Mouse (Mus musculus) MEL (cell line): Measurements from ENCODE around the gene Zbtb3. TPM values are rescaled to one million over a fixed set of nuclear protein-coding genes. Genes with fewer than 3 reads are reported as not detected.
A peak's percentile ranks its signal among the peaks of the same experiment; 100 is the strongest.

Experiments
- DNase-seq: peaks from one replicate; pipeline ENCODE4 v3.0.0; 2011; ENCODE audit warnings: low read depth, low spot score
- H3K27ac ChIP-seq: 2 replicates; pipeline ENCODE4 v1.5.1; 2012; ENCODE audit warnings: low read depth, mild to moderate bottlenecking, control low read depth, low read length, moderate library complexity; ENCODE audit not compliant: control insufficient read depth
- H3K27me3 ChIP-seq, 2 experiments: fragments of 150-350 bp in 1 of 2; sonication (generic) in 1 of 2; 2 replicates each; pipeline ENCODE4 v1.6.1; 2012; ENCODE audit warnings: low read length in 2 of 2, mild to moderate bottlenecking in 2 of 2, improper control_type of control experiment in 1 of 2, moderate library complexity in 1 of 2; ENCODE audit not compliant: insufficient read depth in 2 of 2, control insufficient read depth in 1 of 2
- H3K36me3 ChIP-seq, 2 experiments: 2 replicates each; pipeline ENCODE4 v1.6.1; 2012 to 2014; ENCODE audit warnings: low read length in 2 of 2, improper control_type of control experiment in 1 of 2, inconsistent platforms in 1 of 2, mild to moderate bottlenecking in 1 of 2; ENCODE audit not compliant: insufficient read depth in 2 of 2, control insufficient read depth in 1 of 2
- H3K4me1 ChIP-seq, 2 experiments: fragments of 150-350 bp in 1 of 2; sonication (generic) in 1 of 2; 2 replicates each; pipeline ENCODE4 v1.6.1; 2012; ENCODE audit warnings: low read length in 2 of 2, improper control_type of control experiment in 1 of 2, mild to moderate bottlenecking in 1 of 2; ENCODE audit not compliant: insufficient read depth in 2 of 2, control insufficient read depth in 1 of 2
- H3K4me3 ChIP-seq, 2 experiments: fragments of 150-350 bp in 1 of 2; sonication (generic) in 1 of 2; 2 replicates each; pipeline ENCODE4 v1.5.1; 2012; ENCODE audit warnings: low read depth in 2 of 2, low read length in 2 of 2, mild to moderate bottlenecking in 2 of 2, moderate library complexity in 2 of 2, control low read depth in 1 of 2, improper control_type of control experiment in 1 of 2; ENCODE audit not compliant: control insufficient read depth in 1 of 2, insufficient read depth in 1 of 2
- H3K79me2 ChIP-seq: 2 replicates; pipeline ENCODE4 v1.6.1; 2012; ENCODE audit warnings: mild to moderate bottlenecking, low read length, moderate library complexity; ENCODE audit not compliant: control insufficient read depth, poor library complexity, insufficient read depth
- H3K9ac ChIP-seq: 2 replicates; pipeline ENCODE4 v1.6.1; 2012; ENCODE audit warnings: low read depth, mild to moderate bottlenecking, control low read depth, low read length, moderate library complexity; ENCODE audit not compliant: control insufficient read depth, poor library complexity, severe bottlenecking
- H3K9me3 ChIP-seq: fragments of 150-350 bp; sonication (generic); replicated peaks from 2 replicates; pipeline ENCODE4 v1.6.1; 2012; ENCODE audit warnings: mild to moderate bottlenecking, low read length, improper control_type of control experiment, moderate library complexity; ENCODE audit not compliant: insufficient read depth
- CHD2 ChIP-seq: IDR thresholded peaks from 2 replicates; pipeline ENCODE4 v1.6.1; 2011; ENCODE audit warnings: low read length, improper control_type of control experiment
- ELF1 ChIP-seq: IDR thresholded peaks from 2 replicates; pipeline ENCODE4 v1.6.1; 2014; ENCODE audit warnings: low read depth, mild to moderate bottlenecking, inconsistent platforms, low read length, improper control_type of control experiment, moderate library complexity
- KAT2A ChIP-seq: conservative IDR thresholded peaks from 2 replicates; pipeline ENCODE4 v1.6.1; 2012; ENCODE audit warnings: low read depth, low read length, improper control_type of control experiment, inconsistent platforms
- MAFK ChIP-seq: IDR thresholded peaks from 2 replicates; pipeline ENCODE4 v1.6.1; 2011; ENCODE audit warnings: low read depth, mild to moderate bottlenecking, low read length, improper control_type of control experiment, borderline replicate concordance
- MAZ ChIP-seq: IDR thresholded peaks from 2 replicates; pipeline ENCODE4 v1.6.1; 2012; ENCODE audit warnings: low read depth, mild to moderate bottlenecking, inconsistent platforms, low read length, improper control_type of control experiment
- MEF2A ChIP-seq: IDR thresholded peaks from 2 replicates; pipeline ENCODE4 v1.6.1; 2014; ENCODE audit warnings: low read depth, mild to moderate bottlenecking, inconsistent platforms, low read length, improper control_type of control experiment; ENCODE audit not compliant: poor library complexity, insufficient replicate concordance, severe bottlenecking; ENCODE audit errors: extremely low read depth
- MYC ChIP-seq: IDR thresholded peaks from 2 replicates; pipeline ENCODE4 v1.6.1; 2011; ENCODE audit warnings: low read depth, mild to moderate bottlenecking, low read length, improper control_type of control experiment, moderate library complexity
- POLR2AphosphoS5 ChIP-seq: IDR thresholded peaks from 2 replicates; pipeline ENCODE4 v1.6.1; 2012; ENCODE audit warnings: low read depth, borderline replicate concordance, mild to moderate bottlenecking, inconsistent platforms, low read length, moderate library complexity, mixed read lengths
- RAD21 ChIP-seq: IDR thresholded peaks from 2 replicates; pipeline ENCODE4 v1.6.1; 2011; ENCODE audit warnings: mild to moderate bottlenecking, low read depth, low read length, improper control_type of control experiment
- RCOR1 ChIP-seq: IDR thresholded peaks from 2 replicates; pipeline ENCODE4 v1.6.1; 2012; ENCODE audit warnings: low read depth, mild to moderate bottlenecking, inconsistent platforms, low read length, improper control_type of control experiment
- SIN3A ChIP-seq: IDR thresholded peaks from 2 replicates; pipeline ENCODE4 v1.6.1; 2012; ENCODE audit warnings: low read length, improper control_type of control experiment, inconsistent platforms
- TAL1 ChIP-seq: IDR thresholded peaks from 2 replicates; pipeline ENCODE4 v1.6.1; 2012; ENCODE audit warnings: mild to moderate bottlenecking, inconsistent platforms, low read length, moderate library complexity, mixed read lengths
- TCF12 ChIP-seq: IDR thresholded peaks from 2 replicates; pipeline ENCODE4 v1.6.1; 2014; ENCODE audit warnings: low read depth, mild to moderate bottlenecking, inconsistent platforms, low read length, improper control_type of control experiment, moderate library complexity
- UBTF ChIP-seq: IDR thresholded peaks from 2 replicates; pipeline ENCODE4 v1.6.1; 2012; ENCODE audit warnings: low read depth, mild to moderate bottlenecking, inconsistent platforms, low read length, improper control_type of control experiment, moderate library complexity, borderline replicate concordance; ENCODE audit not compliant: insufficient read depth
- USF1 ChIP-seq: IDR thresholded peaks from 2 replicates; pipeline ENCODE4 v1.6.1; 2014; ENCODE audit warnings: low read depth, mild to moderate bottlenecking, inconsistent platforms, low read length, improper control_type of control experiment, moderate library complexity
- ZC3H11A ChIP-seq: IDR thresholded peaks from 2 replicates; pipeline ENCODE4 v1.6.1; 2012; ENCODE audit warnings: low read depth, mild to moderate bottlenecking, inconsistent platforms, low read length, improper control_type of control experiment
- ZMIZ1 ChIP-seq: IDR thresholded peaks from 2 replicates; pipeline ENCODE4 v1.6.1; 2012; ENCODE audit warnings: low read depth, mild to moderate bottlenecking, inconsistent platforms, low read length, improper control_type of control experiment, moderate library complexity
- ZNF384 ChIP-seq: IDR thresholded peaks from 2 replicates; pipeline ENCODE4 v1.6.1; 2012; ENCODE audit warnings: low read depth, mild to moderate bottlenecking, inconsistent platforms, low read length, improper control_type of control experiment
- polyA plus RNA-seq, 2 experiments: library from polyadenylated mRNA; stranded (reverse) in 1 of 2; unstranded in 1 of 2; fragments of >175 nt in 1 of 2; fragments of >200 nt in 1 of 2; gene quantifications; 2 replicates each; pipeline versions ENCODE4 v1.2.1 to v1.2.4; 2012; ENCODE audit warnings: low replicate concordance in 2 of 2, low read depth in 1 of 2; ENCODE audit not compliant: insufficient read length in 2 of 2, insufficient read depth in 1 of 2, missing spikeins in 1 of 2
- total RNA-seq: library from RNA; depleted of rRNA; stranded (reverse); fragments of 300-350 nt; gene quantifications from 2 replicates; pipeline ENCODE4 v1.2.3, GENCODE M21; 2012

Gene Zbtb3
- total and polyA plus RNA-seq, 3 experiments: 2.4 to 2.9 TPM; not detected in 1

DNA sequence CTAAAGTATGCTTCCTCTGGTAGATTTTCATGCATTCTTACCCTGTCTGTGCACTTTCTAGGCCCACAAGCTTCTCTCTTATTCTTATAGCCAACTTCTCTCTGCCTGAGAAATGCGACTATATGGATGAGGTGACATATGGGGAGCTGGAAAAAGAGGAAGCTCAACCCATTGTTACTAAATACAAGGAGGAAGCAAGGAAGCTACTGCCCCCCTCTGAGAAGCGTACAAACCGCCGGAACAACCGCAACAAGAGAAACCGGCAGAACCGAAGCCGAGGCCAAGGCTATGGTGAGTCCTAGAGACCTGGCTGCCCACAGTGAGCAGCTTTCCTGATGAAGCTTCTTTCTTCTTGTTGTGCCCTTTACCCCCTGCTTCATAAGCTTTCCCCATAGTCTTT, 27.3 kb downstream of the Zbtb3 start, which contains the start of gene AC129217.1:
Gene AC129217.1, plus strand, starts transcription at position 114 of the 400 bp plus-strand sequence.
- TF ChIP-seq ZC3H11A (no peak), TAL1 (no peak), CHD2 (no peak), ZMIZ1 (no peak), UBTF (no peak), MEF2A (no peak)

DNA sequence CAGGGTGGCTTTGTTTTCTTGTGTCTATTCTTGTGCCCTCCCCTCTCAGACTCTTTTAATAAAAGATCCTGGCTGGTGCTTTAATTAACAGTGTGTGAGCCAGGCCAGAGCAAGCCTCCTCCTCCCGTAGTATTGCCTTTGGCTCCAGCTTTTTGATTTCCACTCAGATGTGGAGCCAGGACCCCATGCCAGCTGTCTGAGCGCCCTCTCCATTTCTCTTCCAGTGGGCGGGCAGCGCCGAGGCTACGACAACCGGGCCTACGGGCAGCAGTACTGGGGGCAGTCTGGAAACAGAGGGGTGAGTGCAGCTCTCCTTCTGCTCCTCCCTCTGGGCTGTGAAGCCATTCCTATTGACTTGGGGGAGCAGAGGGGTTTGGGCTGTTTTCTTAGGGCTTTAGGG, 28.3 kb downstream of the Zbtb3 start:
- H3K9me3 ChIP-seq: no peaks in the 10 kb centered on the region
- H3K36me3 ChIP-seq: peaks cover 2 to 55% of the 10 kb centered on the region in 2 experiments; a peak in 3 of 4 replicates
- no peak overlapping the region for H3K9ac ChIP-seq
- TF ChIP-seq ZNF384 (no peak), SIN3A (no peak), KAT2A (no peak), MAZ (no peak), TCF12 (no peak), CHD2 (no peak), ZMIZ1 (no peak), MAFK (no peak), USF1 (no peak), MYC (no peak), MEF2A (no peak), ELF1 (no peak), RCOR1 (no peak), POLR2AphosphoS5 (no peak), RAD21 (no peak)
- no peak overlapping the region for H3K27ac ChIP-seq
- DNase-seq: no peak
- H3K79me2 ChIP-seq: peaks cover 3% of the 10 kb centered on the region; the same call in 1 of the 2 replicates
- H3K4me1 ChIP-seq: no peaks in the 10 kb centered on the region; a peak in 1 of 4 replicates
- no peaks in the 10 kb centered on the region for H3K27me3 ChIP-seq
- no peak overlapping the region for H3K4me3 ChIP-seq

More for the DNA sequence above, 27.3 kb downstream of the Zbtb3 start, which contains the start of gene AC129217.1:
- peaks cover 2 to 62% of the 10 kb centered on the region in 2 experiments; a peak in 3 of 4 replicates for H3K36me3 ChIP-seq
- no peak within 1 kb of the TSS for H3K4me3 ChIP-seq
- no peaks in the 10 kb centered on the region for H3K27me3 ChIP-seq
- peaks cover 5% of the 10 kb centered on the region; the same call in 1 of the 2 replicates for H3K79me2 ChIP-seq
- no peaks in the 10 kb centered on the region; a peak in 1 of 4 replicates for H3K4me1 ChIP-seq
- H3K9me3 ChIP-seq: no peaks in the 10 kb centered on the region
- no peak within 1 kb of the TSS for H3K9ac ChIP-seq
- DNase-seq: peak; percentile 40
- no peak within 1 kb of the TSS for H3K27ac ChIP-seq
